ENCODE assay signal across 28 mouse cellular contexts in genomic region chr16:76316940-76317822, GRCm38 (mm10). TPM values are rescaled to one million over a fixed set of nuclear protein-coding genes. Genes with fewer than 3 reads are reported as not detected.
DNase-seq lines count a peak whose midpoint lies in the region; ATAC-seq and TF ChIP-seq lines count a peak whose summit lies in the region.
"Had no signal": no experiment of that assay in that cellular context is flagged by ENCODE, and none has a peak within 500 bp of the region (broad histone marks: within the 10 kb centered on the region; RNA-seq: fewer than 3 reads in every experiment).

No protein-coding gene starts in this region.

- 80% methylated on average over 22 of the region's 22 CpGs for WGBS in kidney, adult 2 months
- whole genome bisulfite sequencing in liver, embryonic 11.5 days: 84% methylated on average over 22 of the region's 22 CpGs
- 71% methylated on average over 22 of the region's 22 CpGs for WGBS in intestine, postnatal 0 days
- 52% methylated on average over 22 of the region's 22 CpGs for WGBS in large intestine, adult 2 months

- DNase-seq in kidney, adult 2 months: peak; percentile 78
- no peak for DNase-seq in kidney, postnatal 10 days
- no peak for DNase-seq in liver, embryonic 11.5 days (ENCODE audit: low spot score)
- DNase-seq in liver: no peak
- DNase-seq in large intestine, adult 2 months (ENCODE audit: low read depth, low spot score): peak; percentile 38
- no peak for DNase-seq in ovary, postnatal 10 days (ENCODE audit: low spot score)
- no peak for DNase-seq in retina, embryonic 14.5 days (ENCODE audit: low spot score)
- DNase-seq: adrenal gland, adult 2 months; adrenal gland, postnatal 36 days; B cell, adult 2 months; cerebellum, adult 18-20 months; cerebellum, postnatal 10 days; gastrocnemius, postnatal 10 days; heart, postnatal 36 days; layer of hippocampus, adult 9-11 months; lung, postnatal 36 days; right cerebral cortex, postnatal 25 days; thymus, postnatal 14 days had no signal

- TF ChIP-seq CTCF in kidney, adult 2 months (conservative IDR thresholded peaks at IDR 0.05; ENCODE audit: insufficient read depth, insufficient read length, low read depth, low read length): no peak
- no peak for TF ChIP-seq CTCF in intestine, postnatal 0 days (IDR thresholded peaks at IDR 0.05; ENCODE audit: low read depth)

- no peaks in the 10 kb centered on the region for H3K9me3 ChIP-seq in liver, embryonic 11.5 days (ENCODE audit: control insufficient read depth, low read length)
- H3K9me3 ChIP-seq in intestine, postnatal 0 days (ENCODE audit: control insufficient read depth): no peaks in the 10 kb centered on the region
- H3K9me3 ChIP-seq: embryonic facial prominence, embryonic 13.5 days; forebrain, embryonic 12.5 days; heart, embryonic 10.5 days; hindbrain, embryonic 12.5 days; limb, embryonic 10.5 days; limb, embryonic 15.5 days; lung, embryonic 15.5 days; midbrain, embryonic 13.5 days had no signal

- TF ChIP-seq POLR2A in kidney, adult 2 months (IDR thresholded peaks at IDR 0.05; ENCODE audit: low read depth, low read length): no peak

- H3K4me1 ChIP-seq in kidney, adult 2 months (ENCODE audit: control insufficient read depth, insufficient read depth, low read length): peaks cover 28% of the 10 kb centered on the region
- peaks cover 75% of the 10 kb centered on the region for H3K4me1 ChIP-seq in liver, embryonic 11.5 days (replicated peaks; ENCODE audit: control insufficient read depth, insufficient read depth, low read length)
- 0 out of 2 replicates have a peak, but pooled peaks cover 2% of the 10 kb centered on the region for H3K4me1 ChIP-seq in intestine, postnatal 0 days (replicated peaks; ENCODE audit: control insufficient read depth, insufficient read depth, low read length)

- H3K9ac ChIP-seq in liver, embryonic 11.5 days (ENCODE audit: low read depth, low read length): no peak overlapping the region
- H3K9ac ChIP-seq in intestine, postnatal 0 days (ENCODE audit: low read depth, low read length): no peak overlapping the region
- H3K9ac ChIP-seq: embryonic facial prominence, embryonic 13.5 days; forebrain, embryonic 12.5 days; hindbrain, embryonic 12.5 days; limb, embryonic 15.5 days; lung, embryonic 15.5 days; midbrain, embryonic 13.5 days had no signal

- H3K27ac ChIP-seq in kidney, adult 2 months (ENCODE audit: insufficient read depth, low read depth, low read length): no peak overlapping the region
- H3K27ac ChIP-seq in liver, embryonic 11.5 days (ENCODE audit: low read depth, low read length): no peak overlapping the region; the same call in 1 of the 2 replicates
- no peak overlapping the region for H3K27ac ChIP-seq in intestine, postnatal 0 days (ENCODE audit: low read depth, low read length)
- H3K27ac ChIP-seq: embryonic facial prominence, embryonic 13.5 days; forebrain, embryonic 12.5 days; heart, embryonic 10.5 days; hindbrain, embryonic 12.5 days; limb, embryonic 10.5 days; limb, embryonic 15.5 days; lung, embryonic 15.5 days had no signal

- no peak for ATAC-seq in liver, embryonic 11.5 days (replicated peaks; ENCODE audit: low FRiP score)
- ATAC-seq in intestine, postnatal 0 days: peak; percentile 56
- ATAC-seq: activated CD4-positive, CD25-positive, alpha-beta regulatory T cell, adult 4 months; midbrain, embryonic 13.5 days had no signal

- no peak overlapping the region for H3K4me3 ChIP-seq in kidney, adult 2 months (ENCODE audit: insufficient read depth, low read depth, low read length)
- 0 out of 2 replicates have a peak overlapping the region, but pooled peaks have one; percentile 8 for H3K4me3 ChIP-seq in liver, embryonic 11.5 days (ENCODE audit: low read depth, low read length)
- H3K4me3 ChIP-seq in intestine, postnatal 0 days (ENCODE audit: low read depth, low read length): no peak overlapping the region
- H3K4me3 ChIP-seq: embryonic facial prominence, embryonic 13.5 days; forebrain, embryonic 12.5 days; heart, embryonic 10.5 days; hindbrain, embryonic 12.5 days; limb, embryonic 10.5 days; limb, embryonic 15.5 days; lung, embryonic 15.5 days; midbrain, embryonic 13.5 days had no signal

- no peaks in the 10 kb centered on the region for H3K36me3 ChIP-seq in kidney, adult 2 months (ENCODE audit: control insufficient read depth, insufficient read depth, low read length)
- no peaks in the 10 kb centered on the region for H3K36me3 ChIP-seq in liver, embryonic 11.5 days (ENCODE audit: control insufficient read depth, insufficient read depth, low read length)
- H3K36me3 ChIP-seq in intestine, postnatal 0 days (ENCODE audit: control insufficient read depth, insufficient read depth): no peaks in the 10 kb centered on the region
- H3K36me3 ChIP-seq: embryonic facial prominence, embryonic 13.5 days; forebrain, embryonic 12.5 days; heart, embryonic 10.5 days; hindbrain, embryonic 12.5 days; limb, embryonic 10.5 days; limb, embryonic 15.5 days; lung, embryonic 15.5 days; midbrain, embryonic 13.5 days had no signal

- peak overlapping the region; percentile 38 for H3K4me2 ChIP-seq in liver, embryonic 11.5 days
- no peak overlapping the region for H3K4me2 ChIP-seq in intestine, postnatal 0 days (replicated peaks; ENCODE audit: low read depth)
- H3K4me2 ChIP-seq: embryonic facial prominence, embryonic 13.5 days; forebrain, embryonic 12.5 days; hindbrain, embryonic 12.5 days; limb, embryonic 15.5 days; lung, embryonic 15.5 days had no signal

- no peaks in the 10 kb centered on the region for H3K27me3 ChIP-seq in kidney, adult 2 months (replicated peaks; ENCODE audit: control insufficient read depth, insufficient read depth, low read length)
- H3K27me3 ChIP-seq in liver, embryonic 11.5 days (replicated peaks; ENCODE audit: control insufficient read depth, insufficient read depth, low read length): no peaks in the 10 kb centered on the region
- H3K27me3 ChIP-seq in intestine, postnatal 0 days (replicated peaks; ENCODE audit: control insufficient read depth, insufficient read depth, low read length): no peaks in the 10 kb centered on the region
- H3K27me3 ChIP-seq: embryonic facial prominence, embryonic 13.5 days; hindbrain, embryonic 12.5 days; limb, embryonic 15.5 days; lung, embryonic 15.5 days; midbrain, embryonic 13.5 days had no signal

RNA-seq across cellular contexts. Expression of gene Nrip1, which starts 56.4 kb away (rescaled TPM):
- polyA plus RNA-seq in kidney, adult 2 months (2012; rRNA removed): 7.1 and 8.3 TPM in 2 replicates
- polyA plus RNA-seq in liver, embryonic 11.5 days (2014; fragmentation: Nextera tagmentation; extraction: Ambion mirVana): 35.0 and 37.3 TPM in 2 replicates
- polyA plus RNA-seq in intestine, postnatal 0 days (2015; fragmentation: Nextera tagmentation; extraction: Ambion mirVana): 27.8 and 31.1 TPM in 2 replicates
- polyA plus RNA-seq in large intestine, adult 2 months (2012; rRNA removed): 4.3 and 13.8 TPM in 2 replicates

Comparison
In these comparisons a context has a peak if more than half of its experiments do, and no peak if none do; other contexts are left out.
1. DNase-seq: peak in kidney, adult 2 months (single experiment) and large intestine, adult 2 months (single experiment); none in kidney, postnatal 10 days (single experiment), liver, embryonic 11.5 days (single experiment), liver (single experiment), ovary, postnatal 10 days (single experiment) and retina, embryonic 14.5 days (single experiment).